Mouse (Mus musculus): ENCODE results near the gene Gm10282. TPM values are rescaled to one million over a fixed set of nuclear protein-coding genes. Genes with fewer than 3 reads are reported as not detected.

Gene Gm10282
- polyA plus RNA-seq, 1 experiment from 2014 or later = 19.1 TPM

DNA sequence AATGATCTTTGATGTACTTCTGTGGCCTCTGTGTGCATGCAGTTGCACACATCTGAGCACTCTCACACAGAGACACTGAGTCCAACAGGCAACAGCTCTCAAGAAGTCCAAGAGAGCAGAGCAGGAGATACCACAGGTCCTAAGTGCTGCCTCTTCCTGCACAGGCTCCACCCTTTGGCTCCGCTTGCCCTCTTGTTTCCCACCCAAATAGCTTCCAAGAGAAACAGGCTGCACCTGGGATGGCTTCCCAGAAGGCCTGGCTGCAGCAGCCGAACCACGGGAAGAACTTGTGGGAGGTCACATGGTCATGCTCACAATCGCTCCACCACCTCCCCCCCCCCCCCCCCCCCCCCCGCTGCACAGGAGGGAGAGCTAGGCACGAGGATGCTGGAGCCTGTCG, 39.7 kb downstream of the Gm10282 start:
- no peak for ATAC-seq (ENCODE audit: low FRiP score)
- Histone ChIP-seq H3K9me3 (replicated peaks) (no peaks in the 10 kb centered on the region), H3K4me2 (replicated peaks) (no peak overlapping the region), H3K27me3 (0 out of 2 replicates have a peak, but pooled peaks cover 4% of the 10 kb centered on the region), H3K4me1 (no peaks in the 10 kb centered on the region), H3K9ac (no peak overlapping the region), H3K27ac (no peak overlapping the region), H3K4me3 (no peak overlapping the region), H3K36me3 (no peaks in the 10 kb centered on the region)
- WGBS = 62% methylated on average over 7 of the region's 7 CpGs

DNA sequence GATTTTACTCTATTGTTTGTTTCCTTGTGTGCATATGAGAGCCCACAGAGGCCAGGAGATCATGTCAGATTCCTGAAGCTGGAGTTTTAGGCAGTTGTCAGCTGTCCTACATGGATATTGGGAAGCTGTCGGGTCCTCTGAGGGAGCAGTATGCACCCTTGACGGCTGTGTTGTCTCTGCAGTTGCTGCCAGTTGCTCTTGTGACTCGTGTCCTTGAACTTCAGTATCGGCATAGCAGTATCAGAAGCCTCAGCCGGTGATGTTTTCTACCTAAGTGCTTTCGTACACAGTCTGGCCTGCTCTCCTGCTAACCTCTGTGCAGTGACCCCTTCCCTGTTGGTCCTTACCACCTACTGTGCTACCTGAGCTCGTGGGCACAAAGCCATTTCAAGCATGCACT, 41.6 kb downstream of the Gm10282 start:
- H3K36me3 ChIP-seq = no peaks in the 10 kb centered on the region
- no peak overlapping the region for H3K4me2 ChIP-seq (replicated peaks)
- no peaks in the 10 kb centered on the region for H3K9me3 ChIP-seq (replicated peaks)
- H3K4me1 ChIP-seq = no peaks in the 10 kb centered on the region
- 0 out of 2 replicates have a peak, but pooled peaks cover 4% of the 10 kb centered on the region for H3K27me3 ChIP-seq
- no peak overlapping the region for H3K9ac ChIP-seq
- 69% methylated on average over 7 of the region's 7 CpGs for WGBS
- no peak overlapping the region for H3K4me3 ChIP-seq
- H3K27ac ChIP-seq = no peak overlapping the region
- no peak for ATAC-seq (ENCODE audit: low FRiP score)

DNA sequence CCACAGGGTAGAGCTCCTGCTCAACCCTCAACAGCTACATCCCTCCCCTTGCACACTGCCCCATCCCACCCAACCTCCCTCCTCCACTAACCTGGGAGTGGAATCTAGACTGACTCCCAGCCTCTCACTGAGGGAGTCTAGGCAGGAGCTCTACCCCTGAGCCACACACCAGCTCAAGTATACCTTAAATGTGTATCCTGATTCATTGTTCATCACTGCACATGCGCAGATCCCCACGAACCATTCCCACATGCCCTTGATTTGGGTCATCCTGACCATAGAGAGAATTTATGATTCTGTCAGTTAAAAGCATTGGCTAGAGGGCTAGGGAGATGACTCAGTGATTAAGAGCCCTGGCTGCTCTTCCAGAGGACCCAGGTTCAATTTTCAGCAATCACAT, 42.3 kb downstream of the Gm10282 start:
- Histone ChIP-seq H3K4me3 (no peak overlapping the region), H3K4me1 (no peaks in the 10 kb centered on the region), H3K9me3 (replicated peaks) (no peaks in the 10 kb centered on the region), H3K4me2 (replicated peaks) (no peak overlapping the region), H3K27ac (no peak overlapping the region), H3K9ac (no peak overlapping the region), H3K27me3 (0 out of 2 replicates have a peak, but pooled peaks cover 4% of the 10 kb centered on the region), H3K36me3 (no peaks in the 10 kb centered on the region)
- WGBS = 92% methylated on average over 2 of the region's 2 CpGs
- ATAC-seq (ENCODE audit: low FRiP score) = no peak

DNA sequence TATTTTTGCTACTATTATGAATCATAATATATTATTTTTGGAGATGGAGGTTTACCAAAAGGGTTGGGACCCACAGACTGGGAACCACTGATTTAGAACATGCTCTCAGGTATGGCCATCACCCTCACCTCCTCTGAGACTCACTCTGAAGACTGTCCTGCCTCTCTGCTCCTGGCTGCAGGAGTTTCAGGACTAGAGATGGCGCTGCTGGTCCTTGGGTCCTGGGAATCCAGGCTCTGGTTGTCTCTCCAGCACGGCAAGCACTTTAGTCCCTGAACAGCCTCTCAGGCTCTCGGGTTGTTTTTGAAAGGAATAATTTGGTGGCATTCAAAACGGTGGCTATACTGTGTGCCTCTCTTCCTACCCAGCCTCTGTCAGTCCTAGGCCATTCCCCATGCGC, 43.2 kb downstream of the Gm10282 start:
- Histone ChIP-seq H3K4me2 (replicated peaks) (no peak overlapping the region), H3K4me1 (no peaks in the 10 kb centered on the region), H3K27ac (no peak overlapping the region), H3K9me3 (replicated peaks) (no peaks in the 10 kb centered on the region), H3K4me3 (no peak overlapping the region), H3K9ac (no peak overlapping the region), H3K27me3 (0 out of 2 replicates have a peak, but pooled peaks cover 4% of the 10 kb centered on the region), H3K36me3 (no peaks in the 10 kb centered on the region)
- 56% methylated on average over 5 of the region's 5 CpGs for WGBS
- ATAC-seq (ENCODE audit: low FRiP score) = no peak

DNA sequence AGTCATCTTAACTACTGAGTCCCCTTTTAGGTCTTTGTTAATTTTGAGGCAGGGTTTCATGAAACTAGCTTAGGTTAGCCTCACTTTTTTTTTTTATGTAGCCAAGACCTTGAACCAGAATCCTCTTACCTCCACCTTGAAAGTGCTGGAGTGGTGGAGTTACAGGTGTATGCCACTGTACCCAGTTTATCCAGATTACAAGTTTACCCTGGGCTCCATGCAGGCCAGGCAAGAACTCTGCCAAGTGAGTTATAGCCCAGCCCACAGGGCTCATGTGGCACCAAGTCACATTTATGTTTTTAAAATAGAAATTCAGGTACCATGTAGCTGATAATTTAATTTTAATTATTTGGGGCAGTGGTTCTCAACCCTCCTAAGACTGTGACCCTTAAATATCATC, 43.6 kb downstream of the Gm10282 start:
- no peak overlapping the region for H3K9ac ChIP-seq

DNA sequence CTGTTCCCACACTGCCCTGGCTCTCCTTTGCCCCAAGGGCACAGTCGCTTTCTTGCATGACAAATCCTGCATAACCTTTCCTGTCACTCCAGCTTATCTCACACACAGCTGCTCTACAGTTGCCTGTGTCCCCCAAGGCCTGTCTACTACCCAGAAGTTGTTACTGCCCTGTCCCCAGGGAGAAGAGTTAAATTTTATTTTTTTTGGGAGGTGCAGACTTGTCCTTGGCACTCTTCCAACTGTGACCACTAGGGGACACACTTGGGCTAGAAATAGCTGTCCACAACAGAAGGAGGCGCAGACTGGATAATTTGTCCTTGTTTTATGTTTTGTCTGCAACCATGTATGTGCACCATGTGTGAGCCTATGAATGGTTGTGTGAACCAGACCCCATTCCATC, 44.0 kb downstream of the Gm10282 start:
- Histone ChIP-seq H3K27ac (no peak overlapping the region), H3K4me2 (replicated peaks) (no peak overlapping the region), H3K27me3 (0 out of 2 replicates have a peak, but pooled peaks cover 4% of the 10 kb centered on the region), H3K4me1 (no peaks in the 10 kb centered on the region), H3K36me3 (peaks cover under 1% of the 10 kb centered on the region; the same call in 1 of the 2 replicates), H3K9me3 (replicated peaks) (no peaks in the 10 kb centered on the region), H3K9ac (no peak overlapping the region), H3K4me3 (no peak overlapping the region)
- WGBS = 32% methylated on average over 2 of the region's 2 CpGs
- ATAC-seq (ENCODE audit: low FRiP score) = peak; percentile 65

More for the DNA sequence above, 43.6 kb downstream of the Gm10282 start:
- Histone ChIP-seq H3K27me3 (0 out of 2 replicates have a peak, but pooled peaks cover 4% of the 10 kb centered on the region), H3K4me1 (no peaks in the 10 kb centered on the region), H3K9me3 (replicated peaks) (no peaks in the 10 kb centered on the region), H3K4me2 (replicated peaks) (no peak overlapping the region), H3K36me3 (no peaks in the 10 kb centered on the region), H3K4me3 (no peak overlapping the region), H3K27ac (no peak overlapping the region)
- ATAC-seq (ENCODE audit: low FRiP score) = no peak

DNA sequence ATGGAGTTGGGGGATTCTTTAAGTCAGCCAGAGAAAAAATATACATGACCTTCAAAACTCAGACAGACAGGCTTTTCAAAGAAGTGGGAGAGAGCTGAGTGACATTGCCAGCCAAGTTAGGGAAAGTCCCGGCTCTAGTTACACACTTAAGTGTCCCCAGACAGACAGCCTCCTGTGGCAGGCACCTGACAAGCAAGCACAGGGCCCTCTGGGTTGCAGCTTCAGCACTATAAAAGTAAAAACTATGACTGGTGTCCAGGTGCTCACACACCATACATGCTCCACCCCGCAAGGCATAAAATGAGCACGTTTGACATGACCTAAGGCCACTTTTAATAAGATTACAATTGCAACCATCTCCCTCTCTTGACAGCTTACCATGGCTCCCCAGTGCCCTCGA, 44.5 kb downstream of the Gm10282 start:
- WGBS = 53% methylated on average over 4 of the region's 4 CpGs

DNA sequence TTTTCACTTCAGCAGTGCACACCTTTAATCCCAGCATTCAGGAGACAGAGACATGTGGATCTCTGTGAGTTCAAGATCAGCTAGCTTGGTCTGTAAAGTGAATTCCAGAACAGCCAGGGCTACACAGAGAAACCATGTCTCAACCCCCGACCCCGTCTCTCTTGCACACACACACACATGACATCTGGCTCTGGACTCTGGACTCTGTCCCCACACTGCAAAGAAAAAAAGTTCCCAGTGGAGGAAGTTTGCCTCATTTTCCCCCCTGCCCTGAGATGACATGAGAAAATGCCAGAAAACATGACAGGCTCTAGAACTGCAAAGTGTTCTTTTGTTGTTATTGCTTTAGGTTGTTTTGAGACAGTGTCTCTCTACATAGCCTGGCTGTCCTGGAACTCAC, 45.2 kb downstream of the Gm10282 start:
- Histone ChIP-seq H3K27me3 (0 out of 2 replicates have a peak, but pooled peaks cover 4% of the 10 kb centered on the region), H3K36me3 (peaks cover 12% of the 10 kb centered on the region), H3K4me1 (no peaks in the 10 kb centered on the region), H3K4me3 (no peak overlapping the region), H3K9ac (no peak overlapping the region), H3K9me3 (replicated peaks) (no peaks in the 10 kb centered on the region), H3K27ac (no peak overlapping the region), H3K4me2 (replicated peaks) (no peak overlapping the region)
- WGBS = 74% methylated on average over 2 of the region's 2 CpGs
- no peak for ATAC-seq (ENCODE audit: low FRiP score)

More for the DNA sequence above, 44.5 kb downstream of the Gm10282 start:
- Histone ChIP-seq H3K36me3 (peaks cover 5% of the 10 kb centered on the region; the same call in 1 of the 2 replicates), H3K27ac (no peak overlapping the region), H3K4me1 (no peaks in the 10 kb centered on the region), H3K27me3 (0 out of 2 replicates have a peak, but pooled peaks cover 4% of the 10 kb centered on the region), H3K9me3 (replicated peaks) (no peaks in the 10 kb centered on the region), H3K4me3 (no peak overlapping the region), H3K4me2 (replicated peaks) (no peak overlapping the region), H3K9ac (no peak overlapping the region)
- ATAC-seq (ENCODE audit: low FRiP score) = no peak; the same call in 1 of the 2 replicates

DNA sequence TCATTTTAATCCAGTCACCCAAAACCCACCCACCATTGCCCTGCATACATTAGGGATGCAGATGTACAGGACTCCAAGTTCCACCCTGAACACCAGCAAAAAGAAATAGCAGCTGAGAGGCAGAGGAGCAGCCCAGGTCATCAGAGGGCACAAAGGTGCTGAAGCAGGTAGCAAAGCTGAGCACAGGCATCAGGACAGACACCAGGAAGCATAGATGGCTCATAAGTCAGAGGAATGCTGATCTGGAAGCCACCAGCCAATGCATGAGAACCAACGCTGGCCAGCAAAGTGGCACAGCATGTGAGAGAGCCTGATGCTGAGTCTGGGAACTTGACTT, 47.2 kb downstream of the Gm10282 start:
- 72% methylated on average over 1 of the region's 1 CpGs for WGBS
- ATAC-seq (ENCODE audit: low FRiP score) = no peak
- Histone ChIP-seq H3K4me2 (replicated peaks) (no peak overlapping the region), H3K27me3 (no peaks in the 10 kb centered on the region), H3K4me3 (no peak overlapping the region), H3K27ac (no peak overlapping the region), H3K9me3 (replicated peaks) (no peaks in the 10 kb centered on the region), H3K36me3 (peaks cover 31% of the 10 kb centered on the region), H3K9ac (no peak overlapping the region), H3K4me1 (no peaks in the 10 kb centered on the region)

DNA sequence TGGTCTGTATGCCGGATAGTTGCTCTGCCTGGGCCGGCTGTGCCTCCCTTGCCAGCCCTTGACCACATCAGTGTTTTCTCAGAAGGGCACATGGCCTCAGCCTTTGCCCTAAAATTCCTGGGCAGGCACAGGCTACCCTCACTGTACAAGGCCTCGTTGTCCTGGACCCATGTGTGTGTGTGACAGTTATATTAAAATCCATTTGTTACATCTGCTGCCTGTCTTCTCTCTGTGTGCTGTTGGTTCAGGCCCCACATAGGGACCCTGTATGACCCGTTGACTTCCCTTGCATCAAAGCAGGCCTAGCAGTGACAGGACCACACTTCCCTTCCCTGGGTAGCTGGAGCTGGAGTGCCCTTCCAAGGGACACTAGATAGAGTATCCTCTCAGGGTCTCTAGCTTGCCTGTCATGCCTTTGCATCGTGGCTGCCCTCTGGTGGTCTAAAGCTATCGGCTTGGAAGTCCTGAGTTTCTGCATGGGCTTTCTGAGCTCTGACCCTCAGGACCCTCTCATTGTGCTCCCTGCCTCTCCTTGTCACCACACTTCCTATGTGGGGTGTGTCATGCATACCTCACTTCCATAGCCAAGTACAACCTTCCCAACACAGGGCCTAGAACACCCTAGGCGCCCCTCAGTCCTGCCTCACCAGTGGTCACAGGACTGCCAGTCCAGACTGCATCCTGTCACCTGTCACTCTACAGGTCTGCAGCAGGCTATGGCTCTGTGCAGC, 47.7 kb downstream of the Gm10282 start:
- 54% methylated on average over 7 of the region's 7 CpGs for WGBS
- peak; percentile 26; the same call in 1 of the 2 replicates for ATAC-seq (ENCODE audit: low FRiP score)

More for the DNA sequence above, 47.7 kb downstream of the Gm10282 start:
- peaks cover 37% of the 10 kb centered on the region for H3K36me3 ChIP-seq
- H3K4me2 ChIP-seq (replicated peaks) = no peak overlapping the region
- H3K9me3 ChIP-seq (replicated peaks) = no peaks in the 10 kb centered on the region
- no peak overlapping the region for H3K4me3 ChIP-seq
- H3K9ac ChIP-seq = no peak overlapping the region
- H3K27me3 ChIP-seq = no peaks in the 10 kb centered on the region
- no peaks in the 10 kb centered on the region for H3K4me1 ChIP-seq
- H3K27ac ChIP-seq = no peak overlapping the region

Other genes with a start within 250 kb of the Gm10282 start
- gene Olfr373, start 222.1 kb downstream of the Gm10282 start, polyA plus RNA-seq (2016; fragmentation: Nextera tagmentation; extraction: Ambion mirVana) = not detected in 2 replicates
- not detected in 2 replicates for gene Olfr374, start 198.2 kb downstream of the Gm10282 start, polyA plus RNA-seq (2016; fragmentation: Nextera tagmentation; extraction: Ambion mirVana)
- gene Tpm4, start 170.3 kb downstream of the Gm10282 start, polyA plus RNA-seq (2016; fragmentation: Nextera tagmentation; extraction: Ambion mirVana) = 420 and 456 TPM in 2 replicates
- 111 and 115 TPM in 2 replicates for gene Rab8a, start 144.1 kb downstream of the Gm10282 start, polyA plus RNA-seq (2016; fragmentation: Nextera tagmentation; extraction: Ambion mirVana)
- gene Hsh2d, start 115.6 kb downstream of the Gm10282 start, polyA plus RNA-seq (2016; fragmentation: Nextera tagmentation; extraction: Ambion mirVana) = not detected in 2 replicates
- gene Cib3, start 92.4 kb downstream of the Gm10282 start, polyA plus RNA-seq (2016; fragmentation: Nextera tagmentation; extraction: Ambion mirVana) = not detected in 2 replicates
- gene Gm11034, start 91.6 kb downstream of the Gm10282 start, polyA plus RNA-seq (2016; fragmentation: Nextera tagmentation; extraction: Ambion mirVana) = not detected in 2 replicates
- 85.6 and 94.3 TPM in 2 replicates for gene Fam32a, start 85.5 kb downstream of the Gm10282 start, polyA plus RNA-seq (2016; fragmentation: Nextera tagmentation; extraction: Ambion mirVana)
- gene Ap1m1, start 65.2 kb downstream of the Gm10282 start, polyA plus RNA-seq (2016; fragmentation: Nextera tagmentation; extraction: Ambion mirVana) = 194 and 197 TPM in 2 replicates
- 9.4 and 10.3 TPM in 2 replicates for gene Klf2, start 13.8 kb upstream of the Gm10282 start, polyA plus RNA-seq (2016; fragmentation: Nextera tagmentation; extraction: Ambion mirVana)
- gene Eps15l1, start 116.2 kb upstream of the Gm10282 start, polyA plus RNA-seq (2016; fragmentation: Nextera tagmentation; extraction: Ambion mirVana) = 74.3 and 74.5 TPM in 2 replicates
- gene Calr3, start 138.6 kb upstream of the Gm10282 start, polyA plus RNA-seq (2016; fragmentation: Nextera tagmentation; extraction: Ambion mirVana) = 1.3 and 1.9 TPM in 2 replicates
- gene 1700030K09Rik, start 138.6 kb upstream of the Gm10282 start, polyA plus RNA-seq (2016; fragmentation: Nextera tagmentation; extraction: Ambion mirVana) = 15.9 and 16.5 TPM in 2 replicates
- 66.5 and 75.3 TPM in 2 replicates for gene Cherp, start 170.0 kb upstream of the Gm10282 start, polyA plus RNA-seq (2016; fragmentation: Nextera tagmentation; extraction: Ambion mirVana)
- 22.2 and 27.8 TPM in 2 replicates for gene Slc35e1, start 187.4 kb upstream of the Gm10282 start, polyA plus RNA-seq (2016; fragmentation: Nextera tagmentation; extraction: Ambion mirVana)
- gene Med26, start 243.0 kb upstream of the Gm10282 start, polyA plus RNA-seq (2016; fragmentation: Nextera tagmentation; extraction: Ambion mirVana) = 17.7 and 22.0 TPM in 2 replicates